Mouse (Mus musculus): ENCODE results near the gene Btrc. TPM values are rescaled to one million over a fixed set of nuclear protein-coding genes. Genes with fewer than 3 reads are reported as not detected.

Btrc gene
- polyA plus RNA-seq, 1 experiment from 2014 or later, result 70.5 TPM

DNA sequence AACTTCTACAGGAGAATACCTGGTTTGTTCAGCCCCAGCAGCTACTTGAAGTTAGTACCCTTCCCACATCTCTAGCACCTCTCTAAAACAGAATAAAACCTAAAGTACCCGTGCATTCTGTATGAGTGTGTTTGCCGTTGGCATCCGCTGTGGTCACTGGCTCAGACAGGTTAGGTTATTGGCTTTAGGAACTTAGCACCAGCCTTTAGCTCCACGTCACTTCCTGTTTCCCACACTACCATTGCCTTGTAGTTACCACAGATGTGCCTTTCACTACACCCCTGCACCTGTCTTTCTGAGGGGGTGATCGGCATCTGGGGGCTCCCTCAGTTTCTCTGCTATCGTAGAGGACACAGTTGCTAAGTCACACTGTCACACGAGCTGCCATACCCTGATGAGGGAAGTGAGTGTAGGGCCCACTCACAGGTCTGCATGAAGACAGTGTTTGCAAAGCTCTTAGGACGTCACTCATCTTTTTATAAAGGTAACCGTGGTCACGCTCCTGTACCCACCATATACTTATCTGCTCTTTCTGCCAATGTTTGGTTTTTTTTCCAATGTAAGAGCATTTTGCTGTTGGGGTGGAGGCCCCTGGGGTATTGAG, 164.5 kb downstream of the Btrc start:
- Histone ChIP-seq H3K27me3 (replicated peaks) (no peaks in the 10 kb centered on the region), H3K9me3 (no peaks in the 10 kb centered on the region), H3K4me3 (no peak overlapping the region), H3K4me1 (no peaks in the 10 kb centered on the region), H3K4me2 (replicated peaks) (no peak overlapping the region), H3K9ac (no peak overlapping the region), H3K27ac (no peak overlapping the region), H3K36me3 (peaks cover 52% of the 10 kb centered on the region)
- no peak for ATAC-seq (ENCODE audit: low FRiP score, low read depth)
- 93% methylated on average over 10 of the region's 10 CpGs for WGBS

GRCm38 (mm10) chr19:45529294-45529693, 165.8 kb downstream of the Btrc start:
- H3K27me3 ChIP-seq (replicated peaks), result no peaks in the 10 kb centered on the region
- H3K4me3 ChIP-seq, result no peak overlapping the region
- peaks cover 3% of the 10 kb centered on the region; the same call in 1 of the 2 replicates for H3K4me1 ChIP-seq
- H3K27ac ChIP-seq, result no peak overlapping the region
- H3K9me3 ChIP-seq, result no peaks in the 10 kb centered on the region
- H3K9ac ChIP-seq, result no peak overlapping the region
- H3K4me2 ChIP-seq (replicated peaks), result no peak overlapping the region
- ATAC-seq (ENCODE audit: low FRiP score, low read depth), result no peak
- H3K36me3 ChIP-seq, result peaks cover 45% of the 10 kb centered on the region
- whole genome bisulfite sequencing, result 74% methylated on average over 5 of the region's 5 CpGs

GRCm38 (mm10) chr19:45530200-45530995, 166.9 kb downstream of the Btrc start:
- Histone ChIP-seq H3K9ac (no peak overlapping the region), H3K27ac (no peak overlapping the region), H3K27me3 (replicated peaks) (no peaks in the 10 kb centered on the region), H3K4me2 (replicated peaks) (no peak overlapping the region), H3K9me3 (no peaks in the 10 kb centered on the region), H3K36me3 (peaks cover 35% of the 10 kb centered on the region), H3K4me1 (peaks cover 14% of the 10 kb centered on the region), H3K4me3 (no peak overlapping the region)
- ATAC-seq (ENCODE audit: low FRiP score, low read depth), result no peak
- WGBS, result 87% methylated on average over 15 of the region's 15 CpGs

- Histone ChIP-seq H3K36me3 (peaks cover 35% of the 10 kb centered on the region), H3K4me1 (peaks cover 22% of the 10 kb centered on the region), H3K27ac (no peak overlapping the region), H3K4me3 (no peak overlapping the region), H3K4me2 (replicated peaks) (no peak overlapping the region), H3K27me3 (replicated peaks) (no peaks in the 10 kb centered on the region), H3K9ac (no peak overlapping the region), H3K9me3 (no peaks in the 10 kb centered on the region)
- WGBS, result 71% methylated on average over 6 of the region's 6 CpGs
- no peak for ATAC-seq (ENCODE audit: low FRiP score, low read depth)
These were observed 168.0 kb downstream of the Btrc start for GRCm38 (mm10) chr19:45531554-45531953.

DNA sequence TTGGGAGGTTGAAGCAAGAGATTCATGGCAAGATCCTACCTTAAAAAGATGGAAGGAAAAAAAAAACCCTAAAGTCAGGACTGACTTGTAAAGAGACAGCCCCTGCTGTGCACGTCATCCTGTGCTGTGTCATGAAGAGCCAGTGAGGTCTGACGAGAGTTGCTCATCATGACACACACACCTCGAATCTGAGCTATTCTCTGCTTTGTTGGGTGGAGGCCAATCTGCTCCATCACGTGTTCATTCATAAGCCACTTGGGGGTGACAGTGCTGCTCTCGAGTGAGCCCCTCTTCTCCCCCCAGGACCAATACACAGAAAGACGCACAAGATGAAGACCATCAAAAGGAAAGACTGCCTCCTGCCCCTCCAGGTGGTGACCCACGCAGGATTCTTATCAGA, 170.1 kb downstream of the Btrc start:
- Histone ChIP-seq H3K9me3 (no peaks in the 10 kb centered on the region), H3K4me3 (no peak overlapping the region), H3K4me1 (peaks cover 22% of the 10 kb centered on the region), H3K27me3 (replicated peaks) (no peaks in the 10 kb centered on the region), H3K36me3 (peaks cover 17% of the 10 kb centered on the region), H3K4me2 (replicated peaks) (no peak overlapping the region), H3K9ac (no peak overlapping the region), H3K27ac (no peak overlapping the region)
- ATAC-seq (ENCODE audit: low FRiP score, low read depth), result no peak
- WGBS, result 76% methylated on average over 7 of the region's 7 CpGs

GRCm38 (mm10) chr19:45535214-45535735, 171.7 kb downstream of the Btrc start:
- WGBS, result 49% methylated on average over 8 of the region's 8 CpGs
- ATAC-seq (ENCODE audit: low FRiP score, low read depth), result no peak
- no peaks in the 10 kb centered on the region for H3K9me3 ChIP-seq
- H3K4me2 ChIP-seq (replicated peaks), result 0 out of 2 replicates have a peak overlapping the region, but pooled peaks have one; percentile 2
- H3K4me3 ChIP-seq, result no peak overlapping the region
- 0 out of 2 replicates have a peak overlapping the region, but pooled peaks have one; percentile 3 for H3K27ac ChIP-seq
- peaks cover under 1% of the 10 kb centered on the region; the same call in 1 of the 2 replicates for H3K36me3 ChIP-seq
- peaks cover 28% of the 10 kb centered on the region for H3K4me1 ChIP-seq
- peaks cover 6% of the 10 kb centered on the region; the same call in 1 of the 2 replicates for H3K27me3 ChIP-seq (replicated peaks)
- H3K9ac ChIP-seq, result no peak overlapping the region

GRCm38 (mm10) chr19:45535929-45536328, 172.4 kb downstream of the Btrc start:
- peaks cover 10% of the 10 kb centered on the region; the same call in 1 of the 2 replicates for H3K27me3 ChIP-seq (replicated peaks)
- ATAC-seq (ENCODE audit: low FRiP score, low read depth), result peak; percentile 42; the same call in 1 of the 2 replicates
- no peaks in the 10 kb centered on the region for H3K9me3 ChIP-seq
- H3K9ac ChIP-seq, result no peak overlapping the region
- H3K36me3 ChIP-seq, result no peaks in the 10 kb centered on the region
- peaks cover 35% of the 10 kb centered on the region for H3K4me1 ChIP-seq
- H3K4me2 ChIP-seq (replicated peaks), result no peak overlapping the region
- 40% methylated on average over 6 of the region's 6 CpGs for WGBS
- no peak overlapping the region for H3K4me3 ChIP-seq
- H3K27ac ChIP-seq, result 0 out of 2 replicates have a peak overlapping the region, but pooled peaks have one; percentile 3

DNA sequence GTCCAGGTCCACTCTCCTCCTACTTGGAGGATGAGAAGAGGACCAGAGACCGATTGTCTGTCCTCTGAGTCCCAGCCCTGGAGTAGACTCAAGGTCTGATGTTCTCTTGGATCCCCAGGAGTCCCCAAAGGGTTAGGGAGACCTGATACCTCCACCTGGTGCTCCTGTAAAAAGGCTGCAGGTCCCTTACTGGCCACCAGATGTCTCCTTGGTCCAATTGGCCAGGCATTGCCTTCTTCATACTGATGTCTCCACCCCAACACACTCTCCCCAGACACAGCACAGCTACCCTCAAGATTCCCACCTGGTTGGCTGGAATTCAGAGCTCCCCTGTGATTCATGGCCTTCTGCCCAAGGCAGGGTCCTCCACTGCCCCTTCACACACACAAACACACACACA, 174.0 kb downstream of the Btrc start:
- no peak overlapping the region for H3K4me2 ChIP-seq (replicated peaks)
- H3K27ac ChIP-seq, result no peak overlapping the region
- no peak overlapping the region for H3K4me3 ChIP-seq
- H3K9ac ChIP-seq, result no peak overlapping the region
- peaks cover 17% of the 10 kb centered on the region; the same call in 1 of the 2 replicates for H3K27me3 ChIP-seq (replicated peaks)
- no peaks in the 10 kb centered on the region for H3K9me3 ChIP-seq
- no peak for ATAC-seq (ENCODE audit: low FRiP score, low read depth)
- H3K4me1 ChIP-seq, result peaks cover 47% of the 10 kb centered on the region
- no peaks in the 10 kb centered on the region for H3K36me3 ChIP-seq
- WGBS, result 59% methylated on average over 1 of the region's 1 CpGs

GRCm38 (mm10) chr19:45540657-45541408, 177.3 kb downstream of the Btrc start:
- Histone ChIP-seq H3K4me1 (peaks cover 47% of the 10 kb centered on the region), H3K36me3 (no peaks in the 10 kb centered on the region), H3K27ac (peak overlapping the region; percentile 17; the same call in 1 of the 2 replicates), H3K27me3 (replicated peaks) (peaks cover 40% of the 10 kb centered on the region), H3K9me3 (no peaks in the 10 kb centered on the region), H3K4me2 (replicated peaks) (peak overlapping the region; percentile 68), H3K9ac (peak overlapping the region; percentile 49; the same call in 1 of the 2 replicates), H3K4me3 (peak overlapping the region; percentile 18)
- ATAC-seq (ENCODE audit: low FRiP score, low read depth), result no peak; the same call in 1 of the 2 replicates
- WGBS, result 27% methylated on average over 8 of the region's 8 CpGs

DNA sequence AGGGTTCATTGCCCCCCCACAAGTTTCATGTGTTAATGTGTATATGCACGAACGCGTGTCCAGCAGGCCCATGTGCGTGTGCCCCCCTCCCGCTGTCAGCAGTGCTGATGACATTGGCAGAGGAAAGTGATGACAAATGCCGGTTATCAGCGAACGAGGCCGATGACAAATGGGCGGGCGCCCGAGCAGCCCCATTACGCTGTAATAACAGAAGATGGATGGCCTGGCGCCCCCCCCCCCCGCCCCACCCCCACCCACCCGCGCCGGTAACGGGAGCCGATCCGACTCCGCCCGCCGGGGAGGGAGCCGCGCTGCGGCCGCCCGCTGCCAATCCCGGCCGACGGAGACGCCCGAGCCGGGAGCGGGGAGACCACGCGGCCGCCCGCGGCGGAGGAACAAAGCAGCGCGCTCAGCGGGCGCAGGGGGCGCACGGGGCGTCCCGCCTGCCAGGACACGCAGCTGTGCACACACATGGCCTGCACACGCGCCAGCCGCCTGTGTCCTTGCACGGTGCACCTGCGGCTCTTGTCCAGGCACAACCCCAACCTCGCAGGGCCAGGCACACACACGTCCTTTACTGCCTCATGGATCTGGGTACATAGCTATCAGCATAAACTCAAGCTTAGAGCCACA, 178.0 kb downstream of the Btrc start:
- ATAC-seq (ENCODE audit: low FRiP score, low read depth), result peak; percentile 72
- Histone ChIP-seq H3K27ac (peak overlapping the region; percentile 17), H3K9ac (peak overlapping the region; percentile 49), H3K9me3 (no peaks in the 10 kb centered on the region), H3K27me3 (replicated peaks) (peaks cover 47% of the 10 kb centered on the region), H3K4me3 (peak overlapping the region; percentile 18), H3K4me1 (peaks cover 43% of the 10 kb centered on the region), H3K4me2 (replicated peaks) (peak overlapping the region; percentile 68), H3K36me3 (no peaks in the 10 kb centered on the region)
- under 1% methylated on average over 52 of the region's 58 CpGs for WGBS

DNA sequence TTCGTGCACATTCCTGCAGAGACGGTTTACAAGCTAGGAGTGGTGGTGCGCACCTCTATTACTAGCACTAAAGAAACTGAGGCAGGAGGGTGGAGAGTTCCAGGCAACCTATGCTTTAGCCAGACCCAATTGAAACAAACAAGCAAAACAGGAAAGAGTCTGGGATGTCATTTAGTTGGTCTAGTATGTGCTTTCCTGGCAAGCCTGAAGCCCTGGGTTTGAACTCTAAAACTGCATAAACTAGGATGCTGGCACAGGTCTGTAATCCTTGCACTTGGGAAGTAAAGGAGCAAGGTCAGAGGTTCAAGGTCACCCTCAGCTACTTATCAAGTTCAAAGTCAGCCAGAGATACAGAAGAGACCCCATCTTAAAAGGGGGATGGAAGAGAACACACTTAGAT, 178.5 kb downstream of the Btrc start:
- 12% methylated on average over 3 of the region's 3 CpGs for WGBS
- no peak for ATAC-seq (ENCODE audit: low FRiP score, low read depth)
- peak overlapping the region; percentile 18; the same call in 1 of the 2 replicates for H3K4me3 ChIP-seq

More for the DNA sequence above, 178.5 kb downstream of the Btrc start:
- H3K4me1 ChIP-seq, result peaks cover 43% of the 10 kb centered on the region
- peak overlapping the region; percentile 17; the same call in 1 of the 2 replicates for H3K27ac ChIP-seq
- no peaks in the 10 kb centered on the region for H3K9me3 ChIP-seq
- H3K4me2 ChIP-seq (replicated peaks), result peak overlapping the region; percentile 68
- 0 out of 2 replicates have a peak overlapping the region, but pooled peaks have one; percentile 49 for H3K9ac ChIP-seq
- peaks cover 51% of the 10 kb centered on the region for H3K27me3 ChIP-seq (replicated peaks)
- no peaks in the 10 kb centered on the region for H3K36me3 ChIP-seq
